Mouse (Mus musculus): ENCODE data around the gene Nup214. TPM values are rescaled to one million over a fixed set of nuclear protein-coding genes. Genes with fewer than 3 reads are reported as not detected.

The Nup214 gene
- polyA plus RNA-seq, 1 experiment from 2014 or later = 47.8 TPM

GRCm38 (mm10) chr2:31957211-31957610 lies 17.0 kb upstream of the Nup214 start:
- Histone ChIP-seq H3K27ac (ENCODE audit: low read depth, low read length) (no peak overlapping the region), H3K4me1 (ENCODE audit: control insufficient read depth, insufficient read depth, low read length) (peaks cover 5% of the 10 kb centered on the region), H3K9ac (ENCODE audit: low read length) (no peak overlapping the region), H3K36me3 (ENCODE audit: control insufficient read depth, insufficient read depth, low read length) (peaks cover 31% of the 10 kb centered on the region), H3K9me3 (replicated peaks; ENCODE audit: control insufficient read depth, low read length) (no peaks in the 10 kb centered on the region), H3K4me2 (ENCODE audit: low read length) (no peak overlapping the region), H3K4me3 (ENCODE audit: low read depth, low read length) (no peak overlapping the region), H3K27me3 (replicated peaks; ENCODE audit: control insufficient read depth, insufficient read depth, low read length) (no peaks in the 10 kb centered on the region)
- DNase-seq (ENCODE audit: low spot score) (no peak), ATAC-seq (no peak)
- 87% methylated on average over 10 of the region's 10 CpGs for WGBS

- Histone ChIP-seq H3K36me3 (ENCODE audit: control insufficient read depth, insufficient read depth, low read length) (peaks cover 22% of the 10 kb centered on the region), H3K9ac (ENCODE audit: low read length) (no peak overlapping the region), H3K27me3 (replicated peaks; ENCODE audit: control insufficient read depth, insufficient read depth, low read length) (no peaks in the 10 kb centered on the region), H3K27ac (ENCODE audit: low read depth, low read length) (no peak overlapping the region), H3K4me1 (ENCODE audit: control insufficient read depth, insufficient read depth, low read length) (peaks cover 12% of the 10 kb centered on the region), H3K4me3 (ENCODE audit: low read depth, low read length) (no peak overlapping the region), H3K4me2 (ENCODE audit: low read length) (no peak overlapping the region), H3K9me3 (replicated peaks; ENCODE audit: control insufficient read depth, low read length) (no peaks in the 10 kb centered on the region)
- ATAC-seq (no peak), DNase-seq (ENCODE audit: low spot score) (no peak)
- 93% methylated on average over 8 of the region's 8 CpGs for WGBS
These were observed 13.2 kb upstream of the Nup214 start for GRCm38 (mm10) chr2:31960986-31961385.

- WGBS = 57% methylated on average over 4 of the region's 4 CpGs
- peaks cover 24% of the 10 kb centered on the region for H3K36me3 ChIP-seq (ENCODE audit: control insufficient read depth, insufficient read depth, low read length)
- ATAC-seq = 0 out of 2 replicates have a peak, but pooled peaks have one; percentile 0
These were observed 12.4 kb upstream of the Nup214 start for GRCm38 (mm10) chr2:31961791-31962222.

GRCm38 (mm10) chr2:31962501-31963224 lies 11.6 kb upstream of the Nup214 start:
- 11% methylated on average over 8 of the region's 8 CpGs for WGBS
- Histone ChIP-seq H3K4me1 (ENCODE audit: control insufficient read depth, insufficient read depth, low read length) (peaks cover 12% of the 10 kb centered on the region), H3K4me3 (ENCODE audit: low read depth, low read length) (no peak overlapping the region), H3K9ac (ENCODE audit: low read length) (peak overlapping the region; percentile 3), H3K27ac (ENCODE audit: low read depth, low read length) (peak overlapping the region; percentile 81), H3K4me2 (ENCODE audit: low read length) (no peak overlapping the region), H3K9me3 (replicated peaks; ENCODE audit: control insufficient read depth, low read length) (no peaks in the 10 kb centered on the region), H3K27me3 (replicated peaks; ENCODE audit: control insufficient read depth, insufficient read depth, low read length) (no peaks in the 10 kb centered on the region), H3K36me3 (ENCODE audit: control insufficient read depth, insufficient read depth, low read length) (peaks cover 29% of the 10 kb centered on the region)
- DNase-seq (ENCODE audit: low spot score) = peak; percentile 89
- peak; percentile 95 for ATAC-seq

More at GRCm38 (mm10) chr2:31961791-31962222, 12.4 kb upstream of the Nup214 start:
- no peaks in the 10 kb centered on the region for H3K9me3 ChIP-seq (replicated peaks; ENCODE audit: control insufficient read depth, low read length)
- H3K9ac ChIP-seq (ENCODE audit: low read length) = peak overlapping the region; percentile 3; the same call in 1 of the 2 replicates
- peaks cover 12% of the 10 kb centered on the region for H3K4me1 ChIP-seq (ENCODE audit: control insufficient read depth, insufficient read depth, low read length)
- peak overlapping the region; percentile 19; the same call in 1 of the 2 replicates for H3K4me2 ChIP-seq (ENCODE audit: low read length)
- no peak for DNase-seq (ENCODE audit: low spot score)
- H3K27ac ChIP-seq (ENCODE audit: low read depth, low read length) = peak overlapping the region; percentile 81
- no peak overlapping the region for H3K4me3 ChIP-seq (ENCODE audit: low read depth, low read length)
- no peaks in the 10 kb centered on the region for H3K27me3 ChIP-seq (replicated peaks; ENCODE audit: control insufficient read depth, insufficient read depth, low read length)

GRCm38 (mm10) chr2:31963491-31963890 lies 10.7 kb upstream of the Nup214 start:
- Histone ChIP-seq H3K27me3 (replicated peaks; ENCODE audit: control insufficient read depth, insufficient read depth, low read length) (no peaks in the 10 kb centered on the region), H3K4me1 (ENCODE audit: control insufficient read depth, insufficient read depth, low read length) (peaks cover 12% of the 10 kb centered on the region), H3K36me3 (ENCODE audit: control insufficient read depth, insufficient read depth, low read length) (peaks cover 34% of the 10 kb centered on the region), H3K27ac (ENCODE audit: low read depth, low read length) (peak overlapping the region; percentile 81), H3K4me3 (ENCODE audit: low read depth, low read length) (no peak overlapping the region), H3K9me3 (replicated peaks; ENCODE audit: control insufficient read depth, low read length) (no peaks in the 10 kb centered on the region), H3K9ac (ENCODE audit: low read length) (peak overlapping the region; percentile 32; the same call in 1 of the 2 replicates), H3K4me2 (ENCODE audit: low read length) (no peak overlapping the region)
- WGBS = 59% methylated on average over 7 of the region's 7 CpGs
- DNase-seq (ENCODE audit: low spot score) (no peak), ATAC-seq (no peak)

GRCm38 (mm10) chr2:31964191-31964590 lies 10.0 kb upstream of the Nup214 start:
- Histone ChIP-seq H3K9ac (ENCODE audit: low read length) (no peak overlapping the region), H3K27me3 (replicated peaks; ENCODE audit: control insufficient read depth, insufficient read depth, low read length) (no peaks in the 10 kb centered on the region), H3K36me3 (ENCODE audit: control insufficient read depth, insufficient read depth, low read length) (peaks cover 37% of the 10 kb centered on the region), H3K4me1 (ENCODE audit: control insufficient read depth, insufficient read depth, low read length) (peaks cover 12% of the 10 kb centered on the region), H3K4me2 (ENCODE audit: low read length) (no peak overlapping the region), H3K27ac (ENCODE audit: low read depth, low read length) (peak overlapping the region; percentile 81), H3K4me3 (ENCODE audit: low read depth, low read length) (no peak overlapping the region), H3K9me3 (replicated peaks; ENCODE audit: control insufficient read depth, low read length) (no peaks in the 10 kb centered on the region)
- WGBS = 90% methylated on average over 3 of the region's 3 CpGs
- no peak for ATAC-seq
- no peak for DNase-seq (ENCODE audit: low spot score)

- Histone ChIP-seq H3K27me3 (replicated peaks; ENCODE audit: control insufficient read depth, insufficient read depth, low read length) (no peaks in the 10 kb centered on the region), H3K9me3 (replicated peaks; ENCODE audit: control insufficient read depth, low read length) (no peaks in the 10 kb centered on the region), H3K4me3 (ENCODE audit: low read depth, low read length) (no peak overlapping the region), H3K27ac (ENCODE audit: low read depth, low read length) (no peak overlapping the region), H3K4me2 (ENCODE audit: low read length) (no peak overlapping the region), H3K9ac (ENCODE audit: low read length) (no peak overlapping the region), H3K4me1 (ENCODE audit: control insufficient read depth, insufficient read depth, low read length) (peaks cover 12% of the 10 kb centered on the region), H3K36me3 (ENCODE audit: control insufficient read depth, insufficient read depth, low read length) (peaks cover 37% of the 10 kb centered on the region)
- ATAC-seq (no peak), DNase-seq (ENCODE audit: low spot score) (peak; percentile 22)
These were observed 9.1 kb upstream of the Nup214 start for GRCm38 (mm10) chr2:31965110-31965509.

- Histone ChIP-seq H3K27ac (ENCODE audit: low read depth, low read length) (no peak overlapping the region), H3K27me3 (replicated peaks; ENCODE audit: control insufficient read depth, insufficient read depth, low read length) (no peaks in the 10 kb centered on the region), H3K9ac (ENCODE audit: low read length) (no peak overlapping the region), H3K4me1 (ENCODE audit: control insufficient read depth, insufficient read depth, low read length) (peaks cover 9% of the 10 kb centered on the region), H3K4me3 (ENCODE audit: low read depth, low read length) (no peak overlapping the region), H3K36me3 (ENCODE audit: control insufficient read depth, insufficient read depth, low read length) (peaks cover 46% of the 10 kb centered on the region), H3K9me3 (replicated peaks; ENCODE audit: control insufficient read depth, low read length) (no peaks in the 10 kb centered on the region), H3K4me2 (ENCODE audit: low read length) (no peak overlapping the region)
- 79% methylated on average over 8 of the region's 8 CpGs for WGBS
- DNase-seq (ENCODE audit: low spot score) = no peak
- ATAC-seq = no peak
These were observed 7.4 kb upstream of the Nup214 start for GRCm38 (mm10) chr2:31966801-31967200.

- no peak overlapping the region for H3K4me3 ChIP-seq (ENCODE audit: low read depth, low read length)
- DNase-seq (ENCODE audit: low spot score) (no peak), ATAC-seq (no peak)
- H3K4me2 ChIP-seq (ENCODE audit: low read length) = no peak overlapping the region
- no peak overlapping the region for H3K9ac ChIP-seq (ENCODE audit: low read length)
- peaks cover 51% of the 10 kb centered on the region for H3K36me3 ChIP-seq (ENCODE audit: control insufficient read depth, insufficient read depth, low read length)
- 85% methylated on average over 4 of the region's 4 CpGs for WGBS
- H3K4me1 ChIP-seq (ENCODE audit: control insufficient read depth, insufficient read depth, low read length) = peaks cover 13% of the 10 kb centered on the region
- no peaks in the 10 kb centered on the region for H3K27me3 ChIP-seq (replicated peaks; ENCODE audit: control insufficient read depth, insufficient read depth, low read length)
- no peaks in the 10 kb centered on the region for H3K9me3 ChIP-seq (replicated peaks; ENCODE audit: control insufficient read depth, low read length)
- H3K27ac ChIP-seq (ENCODE audit: low read depth, low read length) = no peak overlapping the region
These were observed 1.6 kb upstream of the Nup214 start for GRCm38 (mm10) chr2:31972589-31972988.
